Mouse (Mus musculus) forebrain, embryonic 14.5 days (tissue): ENCODE data around the gene Rassf10. TPM values are rescaled to one million over a fixed set of nuclear protein-coding genes. Genes with fewer than 3 reads are reported as not detected.

Experiments used
- ATAC-seq: fragments of 200-750 bp; cut with Nextera tagmentation; 2 replicates; pipeline ENCODE4 v1.8.0; 2017; ENCODE audit warnings: mild to moderate bottlenecking, moderate library complexity
- DNase-seq: peaks from one replicate; pipeline ENCODE4 v3.0.0-alpha.2; 2015; ENCODE audit warnings: low spot score
- H3K27ac ChIP-seq: fragments of 300-500 bp; sonication (generic); 2 replicates; pipeline ENCODE4 v1.5.1; 2014; ENCODE audit warnings: low read depth, mild to moderate bottlenecking, control low read depth, low read length, moderate library complexity
- H3K27me3 ChIP-seq: fragments of 300-500 bp; sonication (generic); replicated peaks from 2 replicates; pipeline ENCODE4 v1.6.1; 2014; ENCODE audit warnings: low read length, control low read depth, mixed read lengths; ENCODE audit not compliant: control insufficient read depth, insufficient read depth
- H3K36me3 ChIP-seq: fragments of 300-500 bp; sonication (generic); 2 replicates; pipeline ENCODE4 v1.6.1; 2014; ENCODE audit warnings: low read length, control low read depth; ENCODE audit not compliant: control insufficient read depth, insufficient read depth
- H3K4me1 ChIP-seq: fragments of 300-500 bp; sonication (generic); 2 replicates; pipeline ENCODE4 v1.6.1; 2014; ENCODE audit warnings: antibody characterized with exemption, low read length, control low read depth; ENCODE audit not compliant: control insufficient read depth, insufficient read depth
- H3K4me2 ChIP-seq: fragments of 300-500 bp; sonication (generic); 2 replicates; pipeline ENCODE4 v1.6.1; 2014; ENCODE audit warnings: mild to moderate bottlenecking, control low read depth, low read length
- H3K4me3 ChIP-seq: fragments of 300-500 bp; sonication (generic); 2 replicates; pipeline ENCODE4 v1.5.1; 2014; ENCODE audit warnings: low read depth, low read length, control low read depth
- H3K9ac ChIP-seq: fragments of 300-500 bp; sonication (generic); 2 replicates; pipeline ENCODE4 v1.6.1; 2014; ENCODE audit warnings: mild to moderate bottlenecking, low read length, control low read depth, moderate library complexity
- H3K9me3 ChIP-seq: fragments of 300-500 bp; sonication (generic); replicated peaks from 2 replicates; pipeline ENCODE4 v1.6.1; 2016; ENCODE audit warnings: low read length, control low read depth, mixed read lengths; ENCODE audit not compliant: control insufficient read depth
- WGBS: fragments of 180-500 bp; shearing (Covaris S2); extraction: QIAGEN DNeasy Blood & Tissue Kit; methylation state at CpG from one replicate; pipeline ENCODE4 v1.1.7; 2014; 5-methylcytosine and 5-hydroxymethylcytosine counted together
- polyA plus RNA-seq: library from polyadenylated mRNA; unstranded; fragments of >200 nt; fragmentation: Nextera tagmentation; extraction: Ambion mirVana; gene quantifications from 2 replicates; pipeline ENCODE4 v1.2.1, GENCODE M21; 2014

The Rassf10 gene
- polyA plus RNA-seq, 1 experiment from 2014 or later = 1.5 TPM

- ATAC-seq (no peak), DNase-seq (no peak)
- Histone ChIP-seq H3K9ac (no peak overlapping the region), H3K27me3 (no peaks in the 10 kb centered on the region), H3K4me3 (no peak overlapping the region), H3K27ac (no peak overlapping the region), H3K9me3 (no peaks in the 10 kb centered on the region), H3K36me3 (no peaks in the 10 kb centered on the region), H3K4me1 (peaks cover 5% of the 10 kb centered on the region; the same call in 1 of the 2 replicates), H3K4me2 (no peak overlapping the region)
- 68% methylated on average over 17 of the region's 17 CpGs for WGBS
These were observed 31.2 kb downstream of the Rassf10 start for GRCm38 (mm10) chr7:112984704-112985577.

GRCm38 (mm10) chr7:112985578-112985949 lies 31.8 kb downstream of the Rassf10 start:
- peaks cover 5% of the 10 kb centered on the region; the same call in 1 of the 2 replicates for H3K4me1 ChIP-seq
- no peak overlapping the region for H3K4me3 ChIP-seq
- H3K27ac ChIP-seq = no peak overlapping the region
- WGBS = 72% methylated on average over 8 of the region's 8 CpGs
- no peaks in the 10 kb centered on the region for H3K36me3 ChIP-seq
- H3K9ac ChIP-seq = no peak overlapping the region
- no peak for ATAC-seq
- no peak for DNase-seq
- no peak overlapping the region for H3K4me2 ChIP-seq
- H3K27me3 ChIP-seq = no peaks in the 10 kb centered on the region
- no peaks in the 10 kb centered on the region for H3K9me3 ChIP-seq

- 90% methylated on average over 5 of the region's 5 CpGs for WGBS
- Histone ChIP-seq H3K27me3 (no peaks in the 10 kb centered on the region), H3K4me2 (no peak overlapping the region), H3K36me3 (no peaks in the 10 kb centered on the region), H3K4me1 (no peaks in the 10 kb centered on the region), H3K9me3 (no peaks in the 10 kb centered on the region), H3K27ac (no peak overlapping the region), H3K4me3 (no peak overlapping the region), H3K9ac (no peak overlapping the region)
- no peak for ATAC-seq
- no peak for DNase-seq
These were observed 39.2 kb downstream of the Rassf10 start for GRCm38 (mm10) chr7:112992928-112993327.

- H3K4me3 ChIP-seq = no peak overlapping the region
- no peaks in the 10 kb centered on the region for H3K4me1 ChIP-seq
- H3K4me2 ChIP-seq = no peak overlapping the region
- no peak overlapping the region for H3K9ac ChIP-seq
- H3K36me3 ChIP-seq = no peaks in the 10 kb centered on the region
- H3K9me3 ChIP-seq = no peaks in the 10 kb centered on the region
- no peak for DNase-seq
- WGBS = 86% methylated on average over 3 of the region's 3 CpGs
- H3K27me3 ChIP-seq = no peaks in the 10 kb centered on the region
- H3K27ac ChIP-seq = no peak overlapping the region
- no peak for ATAC-seq
These were observed 49.9 kb downstream of the Rassf10 start for GRCm38 (mm10) chr7:113003565-113004255.

GRCm38 (mm10) chr7:113005726-113006125 lies 52.0 kb downstream of the Rassf10 start:
- no peaks in the 10 kb centered on the region for H3K27me3 ChIP-seq
- H3K4me1 ChIP-seq = no peaks in the 10 kb centered on the region
- no peak overlapping the region for H3K4me3 ChIP-seq
- no peaks in the 10 kb centered on the region for H3K36me3 ChIP-seq
- H3K9ac ChIP-seq = no peak overlapping the region
- ATAC-seq (no peak), DNase-seq (no peak)
- WGBS = 91% methylated on average over 6 of the region's 6 CpGs
- H3K9me3 ChIP-seq = no peaks in the 10 kb centered on the region
- H3K4me2 ChIP-seq = no peak overlapping the region
- H3K27ac ChIP-seq = no peak overlapping the region
